Mouse (Mus musculus) frontal cortex, adult 2 months (tissue): ENCODE data around the gene Tas2r143. TPM values are rescaled to one million over a fixed set of nuclear protein-coding genes. Genes with fewer than 3 reads are reported as not detected.

ENCODE experiments used
- DNase-seq, 2 experiments: peaks; one replicate each; pipeline ENCODE4 v3.0.0; 2022; ENCODE audit warnings: low spot score in 1 of 2; ENCODE audit errors: extremely low spot score in 1 of 2
- polyA plus RNA-seq: library from polyadenylated mRNA; depleted of rRNA; stranded (reverse); fragments of >200 nt; gene quantifications from 2 replicates; pipeline ENCODE4 v1.2.3, GENCODE M21; 2012

Tas2r143 gene
- polyA plus RNA-seq, 1 experiment: 0.18 TPM

DNA sequence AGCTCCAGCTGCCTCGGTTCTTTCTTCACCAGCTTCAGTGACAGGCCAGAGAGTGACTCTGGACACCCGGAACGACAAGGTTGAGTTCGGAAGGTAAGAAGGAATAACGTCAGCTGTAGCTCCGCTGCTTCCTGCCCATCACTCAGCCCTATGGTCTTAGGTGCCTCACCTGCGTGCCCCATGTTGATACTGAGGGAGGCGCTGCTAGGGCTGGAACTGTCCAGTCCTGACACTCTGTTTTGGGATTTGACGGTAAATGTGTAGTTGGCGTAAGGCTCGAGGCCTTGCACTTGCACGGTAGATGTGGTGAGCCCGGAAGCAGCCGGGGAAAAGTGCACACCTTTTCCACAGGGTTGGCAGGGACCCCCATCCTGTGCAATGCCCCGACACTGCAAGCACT is 35.4 kb upstream of the Tas2r143 start:
- no peak for DNase-seq

DNA sequence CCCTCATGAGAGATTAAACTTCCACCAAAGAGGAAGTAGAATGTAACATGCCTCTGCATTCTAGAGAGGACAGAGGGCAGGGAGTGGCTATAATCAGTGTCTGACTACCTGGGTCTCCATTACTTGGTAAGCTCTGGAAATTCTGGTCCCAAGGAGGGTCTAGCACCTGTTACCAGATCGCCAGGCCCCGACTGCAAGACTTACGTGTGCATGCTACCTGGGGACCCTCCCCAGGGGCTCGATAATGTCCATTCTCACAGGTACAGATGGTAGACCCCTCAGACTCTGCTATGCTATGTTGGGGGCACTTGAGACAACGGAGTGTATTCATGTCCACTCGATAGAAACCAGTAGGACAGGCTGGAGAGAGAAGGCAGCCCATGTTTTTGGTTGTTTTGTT is 34.8 kb upstream of the Tas2r143 start:
- no peak for DNase-seq

DNA sequence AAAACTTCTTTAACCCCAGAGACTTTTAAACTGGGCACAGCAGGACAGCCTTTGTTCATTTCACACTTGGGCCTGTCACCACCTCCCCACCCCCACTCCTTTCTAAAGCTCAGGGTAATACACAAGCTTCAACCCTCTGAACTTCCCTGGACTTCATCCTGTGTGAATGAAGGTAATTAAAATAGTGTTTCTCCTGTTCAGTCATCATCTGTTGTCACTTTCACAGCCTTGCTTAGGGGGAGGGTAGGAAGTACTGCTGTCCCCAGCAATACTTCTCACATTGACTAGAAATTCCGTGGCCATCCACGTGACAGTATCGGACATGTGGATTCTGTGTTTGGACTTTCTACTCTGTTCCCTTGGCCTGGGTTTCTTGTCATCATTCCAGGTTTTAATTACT is 30.2 kb upstream of the Tas2r143 start:
- DNase-seq: no peak

GRCm38 (mm10) chr6:42370630-42371363 is 29.2 kb upstream of the Tas2r143 start:
- no peak for DNase-seq

- DNase-seq: no peak
Observed at GRCm38 (mm10) chr6:42372001-42372400, 28.0 kb upstream of the Tas2r143 start.

DNA sequence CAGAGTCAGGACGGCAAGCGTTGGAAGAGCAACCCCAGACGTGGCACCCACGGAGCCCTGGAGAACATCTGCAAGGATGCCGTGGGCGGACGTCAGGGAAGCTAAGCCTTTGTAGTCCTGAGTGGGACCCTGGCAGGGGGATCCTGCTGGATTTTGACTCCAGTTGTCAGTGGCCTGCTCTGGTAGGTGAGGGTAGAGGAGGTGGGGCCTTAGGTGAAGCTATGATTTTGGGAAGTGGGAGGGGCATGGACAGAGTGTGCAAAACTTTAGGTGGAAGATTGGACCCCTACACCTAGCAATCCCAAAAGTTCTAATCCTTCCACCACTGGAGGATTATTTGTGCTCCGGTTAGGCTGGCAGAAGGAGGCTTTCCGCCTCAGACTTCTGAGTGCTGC is 27.6 kb upstream of the Tas2r143 start:
- DNase-seq: no peak

DNA sequence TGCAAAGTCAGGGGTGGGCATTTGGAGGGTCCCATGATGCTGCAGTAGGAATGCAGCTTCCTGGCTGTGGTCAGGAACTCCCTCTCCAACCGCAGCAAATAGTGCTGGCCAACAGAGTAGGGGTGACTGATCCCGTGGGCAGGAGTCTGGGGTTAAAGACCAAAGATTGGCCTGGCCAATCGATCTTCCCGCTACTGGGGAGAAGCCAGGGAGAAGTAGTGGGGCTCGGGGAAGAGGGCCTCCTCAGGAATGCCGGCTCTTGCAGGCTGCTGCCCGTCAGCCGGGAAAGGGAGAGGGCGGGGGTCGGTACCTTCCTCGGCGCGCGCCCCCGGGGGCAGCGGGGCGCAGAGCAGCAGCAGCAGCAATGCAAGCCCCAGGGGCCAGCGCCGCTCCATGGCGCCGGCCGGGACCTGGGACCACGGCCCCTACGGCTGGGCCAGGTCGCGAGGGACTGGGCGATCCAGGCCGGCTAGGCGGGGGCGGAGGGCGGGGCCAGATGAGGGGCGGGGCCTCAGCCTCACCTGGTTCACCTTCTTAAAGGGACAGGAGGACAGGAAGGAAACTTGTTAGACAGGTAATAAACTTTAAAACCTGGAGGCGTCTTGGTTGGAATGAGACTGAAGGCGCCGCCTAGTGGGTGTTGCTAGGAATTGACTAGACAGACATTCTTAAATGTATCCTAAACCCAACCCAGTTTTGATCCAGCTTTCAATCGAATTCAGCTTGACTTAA is 27.1 kb upstream of the Tas2r143 start, which contains the start of gene Epha1:
Epha1 (minus strand) TSS at position 453 of the 732 bp plus-strand sequence.
- peak in 1 of 2 experiments; percentile 70 for DNase-seq

DNA sequence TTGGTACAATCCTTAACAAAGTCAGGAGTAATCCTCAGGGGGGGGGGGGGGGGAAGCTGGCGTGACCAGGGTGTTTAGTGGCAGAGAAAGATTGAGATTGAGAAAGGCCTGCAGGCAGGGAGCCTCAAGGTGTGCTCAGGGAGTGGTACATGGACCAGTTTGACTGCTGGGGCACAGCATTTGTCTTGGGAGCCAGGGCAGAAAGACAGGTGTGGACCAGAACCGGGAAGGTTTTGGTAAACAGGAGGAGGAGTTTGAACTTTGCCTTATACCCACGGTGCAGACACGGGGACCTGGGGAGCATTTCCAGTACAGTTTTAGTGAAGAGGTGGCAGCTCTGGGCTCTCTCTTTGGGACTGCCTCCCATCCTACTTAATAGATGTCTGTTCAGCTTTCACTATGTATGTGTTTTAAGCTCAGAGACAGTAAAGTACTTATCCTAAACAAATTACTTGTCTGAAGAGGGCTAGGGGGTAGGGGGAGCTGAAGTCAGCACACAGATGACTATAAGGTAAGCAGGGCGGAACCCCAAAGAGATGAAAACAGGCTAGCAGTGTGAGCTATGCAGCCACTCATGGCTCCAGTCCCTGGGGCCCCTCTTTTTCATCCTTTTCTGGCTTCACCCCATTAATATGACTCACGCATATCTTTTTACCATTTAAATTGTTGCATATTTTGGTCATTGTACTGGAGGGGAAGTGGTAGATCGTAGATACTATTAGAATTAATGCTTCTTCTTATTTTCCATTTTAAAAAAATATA is 26.2 kb upstream of the Tas2r143 start:
- DNase-seq: no peak

GRCm38 (mm10) chr6:42374701-42375100 is 25.3 kb upstream of the Tas2r143 start:
- DNase-seq: no peak

DNA sequence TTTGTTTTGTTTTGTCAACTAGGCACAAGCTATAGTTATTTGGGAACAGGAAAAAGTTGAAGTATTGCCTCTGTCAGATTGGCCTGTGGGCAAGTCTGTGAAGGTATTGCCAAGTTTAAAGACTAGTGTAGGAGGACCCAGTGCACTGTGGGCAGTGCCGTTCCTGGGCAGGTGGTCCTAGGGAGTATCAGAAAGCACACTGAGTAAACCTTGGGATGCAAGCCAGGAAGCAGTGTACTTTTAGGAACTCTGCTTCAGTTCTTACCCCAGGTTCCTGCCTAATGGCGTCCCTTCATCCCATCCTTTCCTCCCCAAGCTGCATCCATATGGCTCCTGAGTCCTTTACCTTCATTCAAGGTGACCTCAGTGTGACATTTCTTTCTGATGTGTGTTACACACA is 24.9 kb upstream of the Tas2r143 start:
- no peak for DNase-seq

DNA sequence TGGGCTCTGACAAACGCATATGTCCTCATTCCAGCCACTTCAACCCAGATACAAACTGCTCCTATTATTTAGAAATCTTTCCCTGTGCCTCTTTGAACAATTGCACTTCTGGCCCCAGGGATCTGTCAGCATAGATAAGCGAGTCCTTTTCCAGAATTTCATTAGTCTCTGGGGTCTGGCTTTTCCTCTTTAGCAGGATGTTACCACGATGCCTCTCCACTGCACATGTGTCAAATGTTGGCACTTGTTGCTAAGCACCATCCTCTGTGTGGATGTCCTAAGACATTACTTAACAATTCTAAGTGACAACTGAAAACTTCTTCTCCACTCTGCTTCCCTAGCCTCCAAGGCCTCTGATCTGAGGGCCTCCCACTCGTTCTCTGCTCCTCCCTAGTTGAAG is 24.0 kb upstream of the Tas2r143 start:
- DNase-seq: no peak

GRCm38 (mm10) chr6:42376504-42377019 is 23.5 kb upstream of the Tas2r143 start:
- DNase-seq: no peak

GRCm38 (mm10) chr6:42377280-42377679 is 22.8 kb upstream of the Tas2r143 start:
- DNase-seq: no peak

- no peak for DNase-seq
Observed at GRCm38 (mm10) chr6:42379551-42379950, 20.5 kb upstream of the Tas2r143 start.

GRCm38 (mm10) chr6:42380416-42381144 is 19.5 kb upstream of the Tas2r143 start:
- DNase-seq: peak in 1 of 2 experiments; percentile 63

- no peak for DNase-seq
Observed at GRCm38 (mm10) chr6:42381221-42381620, 18.8 kb upstream of the Tas2r143 start.

DNA sequence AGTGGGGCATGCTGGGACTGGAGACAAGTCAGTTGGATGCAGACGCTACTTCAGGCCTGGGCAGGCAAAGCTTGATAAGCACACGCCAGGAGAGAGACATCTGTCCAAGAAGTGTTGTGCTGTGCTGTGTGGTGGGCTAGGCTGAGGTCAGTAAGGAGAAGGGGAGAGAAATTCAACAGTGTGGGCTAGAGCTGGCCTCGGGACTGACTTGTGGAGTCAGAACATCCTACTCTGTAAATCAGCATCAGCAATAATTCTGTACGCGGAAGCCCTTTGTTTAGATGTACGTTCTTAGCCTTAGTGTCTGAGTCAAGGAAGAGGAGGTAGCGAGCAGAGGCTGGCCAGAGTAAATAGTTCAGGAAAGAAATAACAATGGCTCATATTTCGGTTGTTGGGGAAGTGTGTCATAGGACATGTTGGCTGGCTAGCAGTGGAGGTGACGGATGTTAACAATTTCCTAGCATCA is 18.1 kb upstream of the Tas2r143 start:
- no peak for DNase-seq

- no peak for DNase-seq
Observed at GRCm38 (mm10) chr6:42383360-42383759, 16.7 kb upstream of the Tas2r143 start.

DNA sequence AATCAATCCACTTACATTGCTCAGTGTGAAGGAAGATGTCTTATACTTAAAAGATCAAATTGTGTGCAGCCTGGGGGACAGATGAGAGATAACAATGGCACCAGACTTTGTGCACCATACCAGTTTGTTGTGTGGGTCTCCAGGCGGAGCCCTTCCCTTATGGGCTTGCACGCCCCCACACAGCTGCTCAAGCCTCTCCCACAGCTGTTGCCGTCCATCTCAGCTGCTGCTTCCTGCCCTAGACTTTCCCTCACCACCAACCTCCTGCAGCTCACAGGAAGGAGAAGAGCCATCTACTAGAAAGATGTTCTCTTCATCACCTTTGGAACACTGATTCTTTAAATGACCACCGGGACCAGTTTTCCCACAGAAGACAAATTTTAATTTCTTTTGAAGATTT is 14.4 kb upstream of the Tas2r143 start:
- peak in 1 of 2 experiments; percentile 46 for DNase-seq

- DNase-seq: no peak
Observed at GRCm38 (mm10) chr6:42391796-42392330, 8.2 kb upstream of the Tas2r143 start.
